Mouse (Mus musculus): ENCODE measurements around the gene Tac1. TPM values are rescaled to one million over a fixed set of nuclear protein-coding genes. Genes with fewer than 3 reads are reported as not detected.
"Not testable (repeated sequence)": the region's sequence is repeated elsewhere in the genome, so short reads cannot be mapped to it uniquely, and the experiment has no call there.

Gene Tac1
- not detected in 2 replicates for polyA plus RNA-seq (2012)

- no peaks in the 10 kb centered on the region for H3K36me3 ChIP-seq (ENCODE audit: control insufficient read depth)
- TF ChIP-seq TAL1 (IDR thresholded peaks at IDR 0.05; ENCODE audit: low read length) (no peak), GATA1 (IDR thresholded peaks at IDR 0.05; ENCODE audit: low read length) (no peak)
- H3K4me1 ChIP-seq (ENCODE audit: control insufficient read depth): no peaks in the 10 kb centered on the region
- no peak within 1 kb of the TSS for H3K4me3 ChIP-seq (replicated peaks)
- no peaks in the 10 kb centered on the region for H3K9me3 ChIP-seq (ENCODE audit: control insufficient read depth, low read length)
- H3K27me3 ChIP-seq (ENCODE audit: control insufficient read depth): peaks cover 33% of the 10 kb centered on the region
These were observed at the start of gene Tac1 for GRCm38 (mm10) chr6:7554829-7555391. Gene Tac1, plus strand, starts transcription at chr6:7554879.

GRCm38 (mm10) chr6:7543511-7543910, 11.2 kb upstream of the Tac1 start:
- H3K4me1 ChIP-seq (ENCODE audit: control insufficient read depth); H3K27me3 ChIP-seq (ENCODE audit: control insufficient read depth); H3K36me3 ChIP-seq (ENCODE audit: control insufficient read depth); H3K9me3 ChIP-seq (ENCODE audit: control insufficient read depth, low read length); H3K4me3 ChIP-seq (replicated peaks): not testable (repeated sequence)

- Histone ChIP-seq H3K36me3 (ENCODE audit: control insufficient read depth) (no peaks in the 10 kb centered on the region), H3K9me3 (ENCODE audit: control insufficient read depth, low read length) (no peaks in the 10 kb centered on the region), H3K4me1 (ENCODE audit: control insufficient read depth) (no peaks in the 10 kb centered on the region), H3K27me3 (ENCODE audit: control insufficient read depth) (peaks cover 33% of the 10 kb centered on the region), H3K4me3 (replicated peaks) (no peak overlapping the region)
- TF ChIP-seq GATA1 (IDR thresholded peaks at IDR 0.05; ENCODE audit: low read length) (no peak), TAL1 (IDR thresholded peaks at IDR 0.05; ENCODE audit: low read length) (no peak)
These were observed 1.2 kb downstream of the Tac1 start for GRCm38 (mm10) chr6:7555688-7556476.

DNA sequence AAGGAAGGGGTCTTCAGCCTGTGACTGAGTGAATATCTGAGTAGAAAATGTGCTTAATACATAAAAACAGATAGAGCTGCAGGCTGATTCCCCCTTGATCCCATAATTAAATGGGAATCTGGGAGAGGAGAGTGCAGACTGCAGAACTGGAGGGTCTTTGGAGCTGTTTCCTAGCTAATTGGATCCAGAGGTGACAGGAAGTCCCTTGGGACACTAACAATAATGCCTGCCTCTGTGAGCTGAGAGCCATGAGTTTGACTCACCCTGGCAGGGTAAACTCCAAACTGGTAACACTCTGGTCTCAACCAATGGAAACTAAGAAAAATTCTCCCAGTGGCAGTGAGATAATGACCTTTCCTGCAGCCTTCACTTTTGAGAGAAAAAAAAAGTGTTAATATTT, 3.5 kb downstream of the Tac1 start:
- no peaks in the 10 kb centered on the region for H3K36me3 ChIP-seq (ENCODE audit: control insufficient read depth)
- H3K4me1 ChIP-seq (ENCODE audit: control insufficient read depth): no peaks in the 10 kb centered on the region
- TF ChIP-seq TAL1 (IDR thresholded peaks at IDR 0.05; ENCODE audit: low read length) (no peak), GATA1 (IDR thresholded peaks at IDR 0.05; ENCODE audit: low read length) (no peak)
- H3K9me3 ChIP-seq (ENCODE audit: control insufficient read depth, low read length): no peaks in the 10 kb centered on the region
- peaks cover 33% of the 10 kb centered on the region for H3K27me3 ChIP-seq (ENCODE audit: control insufficient read depth)
- no peak overlapping the region for H3K4me3 ChIP-seq (replicated peaks)

GRCm38 (mm10) chr6:7562524-7562923, 7.8 kb downstream of the Tac1 start:
- no peak for TF ChIP-seq TAL1 (IDR thresholded peaks at IDR 0.05; ENCODE audit: low read length)
- no peak for TF ChIP-seq GATA1 (IDR thresholded peaks at IDR 0.05; ENCODE audit: low read length)
- H3K4me3 ChIP-seq (replicated peaks): no peak overlapping the region
- H3K36me3 ChIP-seq (ENCODE audit: control insufficient read depth): no peaks in the 10 kb centered on the region
- H3K27me3 ChIP-seq (ENCODE audit: control insufficient read depth): no peaks in the 10 kb centered on the region; the same call in 1 of the 2 replicates
- H3K4me1 ChIP-seq (ENCODE audit: control insufficient read depth): no peaks in the 10 kb centered on the region
- H3K9me3 ChIP-seq (ENCODE audit: control insufficient read depth, low read length): no peaks in the 10 kb centered on the region

DNA sequence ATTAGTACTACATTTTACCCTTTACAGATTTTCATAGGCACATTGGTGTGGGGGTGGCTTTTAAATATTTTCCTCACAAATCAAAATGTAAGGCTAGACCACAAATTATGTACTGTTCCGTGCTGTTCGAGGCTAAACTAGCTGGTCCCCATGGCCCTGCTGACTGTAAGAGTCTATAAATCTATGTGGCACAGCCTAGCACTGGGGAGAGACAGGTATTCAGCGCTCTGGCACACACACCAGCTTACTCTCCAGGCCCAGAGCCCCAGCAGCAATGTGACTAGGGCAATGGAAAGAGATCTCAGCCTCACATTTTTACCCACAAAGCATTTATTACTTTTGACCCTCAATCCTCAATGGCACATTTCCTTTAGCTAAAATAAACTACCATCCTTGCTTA, 9.9 kb downstream of the Tac1 start:
- no peaks in the 10 kb centered on the region for H3K27me3 ChIP-seq (ENCODE audit: control insufficient read depth)
- no peaks in the 10 kb centered on the region for H3K9me3 ChIP-seq (ENCODE audit: control insufficient read depth, low read length)
- no peaks in the 10 kb centered on the region for H3K4me1 ChIP-seq (ENCODE audit: control insufficient read depth)
- H3K36me3 ChIP-seq (ENCODE audit: control insufficient read depth): no peaks in the 10 kb centered on the region
- no peak for TF ChIP-seq TAL1 (IDR thresholded peaks at IDR 0.05; ENCODE audit: low read length)
- no peak for TF ChIP-seq GATA1 (IDR thresholded peaks at IDR 0.05; ENCODE audit: low read length)
- no peak overlapping the region for H3K4me3 ChIP-seq (replicated peaks)

GRCm38 (mm10) chr6:7571144-7571543, 16.5 kb downstream of the Tac1 start:
- no peak for TF ChIP-seq TAL1 (IDR thresholded peaks at IDR 0.05; ENCODE audit: low read length)
- TF ChIP-seq GATA1 (IDR thresholded peaks at IDR 0.05; ENCODE audit: low read length): no peak

DNA sequence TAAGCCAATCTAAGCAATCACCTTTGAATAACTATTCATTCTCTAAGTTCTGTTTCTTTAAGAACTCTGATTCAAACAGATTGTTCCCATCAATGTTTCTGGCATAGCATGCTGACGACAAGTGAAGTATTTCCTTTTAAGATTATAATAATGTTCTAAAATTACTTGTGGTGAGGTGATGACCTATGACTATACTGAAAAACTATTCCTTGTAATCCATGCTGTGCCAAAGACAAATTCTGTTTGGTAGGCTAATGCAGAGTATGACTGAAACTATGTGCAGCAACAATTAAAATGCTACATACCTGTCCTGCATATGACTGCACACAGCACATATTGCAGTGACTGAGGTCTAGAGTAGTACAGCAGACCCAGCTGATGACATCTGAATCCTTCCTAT, 23.4 kb downstream of the Tac1 start:
- Histone ChIP-seq H3K9me3 (ENCODE audit: control insufficient read depth, low read length) (no peaks in the 10 kb centered on the region), H3K4me1 (ENCODE audit: control insufficient read depth) (no peaks in the 10 kb centered on the region), H3K27me3 (ENCODE audit: control insufficient read depth) (no peaks in the 10 kb centered on the region), H3K4me3 (replicated peaks) (no peak overlapping the region), H3K36me3 (ENCODE audit: control insufficient read depth) (no peaks in the 10 kb centered on the region)
- TF ChIP-seq TAL1 (IDR thresholded peaks at IDR 0.05; ENCODE audit: low read length) (no peak), GATA1 (IDR thresholded peaks at IDR 0.05; ENCODE audit: low read length) (no peak)

More at GRCm38 (mm10) chr6:7571144-7571543, 16.5 kb downstream of the Tac1 start:
- no peaks in the 10 kb centered on the region for H3K27me3 ChIP-seq (ENCODE audit: control insufficient read depth)
- H3K36me3 ChIP-seq (ENCODE audit: control insufficient read depth): no peaks in the 10 kb centered on the region
- H3K4me1 ChIP-seq (ENCODE audit: control insufficient read depth): no peaks in the 10 kb centered on the region
- no peaks in the 10 kb centered on the region for H3K9me3 ChIP-seq (ENCODE audit: control insufficient read depth, low read length)
- H3K4me3 ChIP-seq (replicated peaks): no peak overlapping the region

GRCm38 (mm10) chr6:7594445-7594844, 39.8 kb downstream of the Tac1 start:
- Histone ChIP-seq H3K4me1 (ENCODE audit: control insufficient read depth) (no peaks in the 10 kb centered on the region), H3K4me3 (replicated peaks) (no peak overlapping the region), H3K27me3 (ENCODE audit: control insufficient read depth) (no peaks in the 10 kb centered on the region), H3K9me3 (ENCODE audit: control insufficient read depth, low read length) (no peaks in the 10 kb centered on the region), H3K36me3 (ENCODE audit: control insufficient read depth) (no peaks in the 10 kb centered on the region)
- no peak for TF ChIP-seq GATA1 (IDR thresholded peaks at IDR 0.05; ENCODE audit: low read length)
- no peak for TF ChIP-seq TAL1 (IDR thresholded peaks at IDR 0.05; ENCODE audit: low read length)

Measured in erythroblast, embryonic 14.5 days (primary cell).